9 mouse cellular contexts compared by ENCODE assay signal in the genomic region with DNA sequence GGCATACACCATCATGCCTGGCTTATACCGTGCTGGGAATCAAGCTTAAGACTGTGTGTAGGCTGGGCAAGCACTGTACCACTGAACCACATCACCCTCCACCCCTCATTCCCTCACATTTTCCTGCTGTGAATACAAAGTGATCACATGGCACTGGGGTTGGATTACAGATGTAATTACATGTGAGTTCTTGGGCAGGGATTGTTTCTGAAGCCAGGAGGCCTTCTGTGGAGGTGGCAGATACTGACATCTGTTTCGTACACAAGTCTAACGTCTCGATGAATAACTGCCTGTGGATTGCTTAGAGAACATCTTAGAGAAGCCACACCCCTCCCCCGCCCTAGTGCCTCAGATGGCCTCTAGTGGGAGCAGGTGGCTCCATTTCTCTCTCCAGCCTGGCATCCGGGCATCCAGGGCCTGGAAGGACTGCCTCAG.
DNase-seq lines count a peak whose midpoint lies in the region; ATAC-seq and TF ChIP-seq lines count a peak whose summit lies in the region.
"Had no signal": no experiment of that assay in that cellular context is flagged by ENCODE, and none has a peak within 500 bp of the region (broad histone marks: within the 10 kb centered on the region; RNA-seq: fewer than 3 reads in every experiment).

No protein-coding gene starts in this region.

- H3K27ac ChIP-seq in heart, embryonic 12.5 days (ENCODE audit: poor library complexity, severe bottlenecking): no peak overlapping the region
- H3K27ac ChIP-seq in heart, embryonic 11.5 days (ENCODE audit: low read depth, low read length): no peak overlapping the region
- 0 out of 2 replicates have a peak overlapping the region, but pooled peaks have one; percentile 6 for H3K27ac ChIP-seq in forebrain, embryonic 13.5 days
- H3K27ac ChIP-seq in kidney, postnatal 0 days: no peak overlapping the region
- no peak overlapping the region for H3K27ac ChIP-seq in neural tube, embryonic 12.5 days
- H3K27ac ChIP-seq: heart, embryonic 15.5 days had no signal

- no peaks in the 10 kb centered on the region for H3K9me3 ChIP-seq in heart, embryonic 12.5 days (replicated peaks)
- H3K9me3 ChIP-seq in heart, embryonic 11.5 days (replicated peaks; ENCODE audit: control insufficient read depth, low read length): no peaks in the 10 kb centered on the region
- H3K9me3 ChIP-seq in forebrain, embryonic 13.5 days (replicated peaks): no peaks in the 10 kb centered on the region
- H3K9me3 ChIP-seq in kidney, postnatal 0 days (replicated peaks; ENCODE audit: low read length): no peaks in the 10 kb centered on the region
- no peaks in the 10 kb centered on the region for H3K9me3 ChIP-seq in neural tube, embryonic 12.5 days
- H3K9me3 ChIP-seq: heart, embryonic 15.5 days had no signal

- H3K4me3 ChIP-seq in heart, embryonic 12.5 days: no peak overlapping the region
- H3K4me3 ChIP-seq in heart, embryonic 11.5 days (ENCODE audit: low read depth, low read length): no peak overlapping the region
- no peak overlapping the region for H3K4me3 ChIP-seq in forebrain, embryonic 13.5 days
- H3K4me3 ChIP-seq in kidney, postnatal 0 days (replicated peaks; ENCODE audit: low read depth, low read length): no peak overlapping the region
- H3K4me3 ChIP-seq in neural tube, embryonic 12.5 days: no peak overlapping the region
- H3K4me3 ChIP-seq: heart, embryonic 15.5 days had no signal

- peak; percentile 63 for TF ChIP-seq CTCF in kidney, postnatal 0 days (IDR thresholded peaks at IDR 0.05; ENCODE audit: low read depth)

- DNase-seq in urinary bladder, postnatal 36 days (ENCODE audit: low spot score in 2 of 2): peak; percentile 26 to 56
- no peak for DNase-seq in urinary bladder, adult 18-20 months (ENCODE audit: low spot score in 2 of 2)
- DNase-seq in kidney, postnatal 0 days (ENCODE audit: low spot score): peak; percentile 63
- no peak for DNase-seq in spleen, adult 12 weeks (ENCODE audit: low spot score)

- no peaks in the 10 kb centered on the region for H3K27me3 ChIP-seq in heart, embryonic 12.5 days (replicated peaks)
- H3K27me3 ChIP-seq in heart, embryonic 11.5 days (ENCODE audit: control insufficient read depth, insufficient read depth, low read length): no peaks in the 10 kb centered on the region
- no peaks in the 10 kb centered on the region for H3K27me3 ChIP-seq in forebrain, embryonic 13.5 days
- no peaks in the 10 kb centered on the region for H3K27me3 ChIP-seq in kidney, postnatal 0 days (ENCODE audit: insufficient read depth, low read length)
- H3K27me3 ChIP-seq in neural tube, embryonic 12.5 days (replicated peaks): no peaks in the 10 kb centered on the region
- H3K27me3 ChIP-seq: heart, embryonic 15.5 days had no signal

- peaks cover 90% of the 10 kb centered on the region for H3K4me1 ChIP-seq in heart, embryonic 12.5 days (replicated peaks)
- H3K4me1 ChIP-seq in heart, embryonic 11.5 days (ENCODE audit: control insufficient read depth, insufficient read depth, low read length): peaks cover 45% of the 10 kb centered on the region
- H3K4me1 ChIP-seq in forebrain, embryonic 13.5 days: peaks cover 14% of the 10 kb centered on the region
- 0 out of 2 replicates have a peak, but pooled peaks cover 5% of the 10 kb centered on the region for H3K4me1 ChIP-seq in kidney, postnatal 0 days (replicated peaks; ENCODE audit: insufficient read depth, low read length)
- H3K4me1 ChIP-seq in neural tube, embryonic 12.5 days: peaks cover 18% of the 10 kb centered on the region

- 0 out of 2 replicates have a peak overlapping the region, but pooled peaks have one; percentile 32 for H3K9ac ChIP-seq in heart, embryonic 12.5 days
- no peak overlapping the region for H3K9ac ChIP-seq in heart, embryonic 11.5 days (ENCODE audit: low read depth, low read length)
- H3K9ac ChIP-seq in forebrain, embryonic 13.5 days: no peak overlapping the region
- no peak overlapping the region for H3K9ac ChIP-seq in kidney, postnatal 0 days (ENCODE audit: low read depth, low read length)
- H3K9ac ChIP-seq in neural tube, embryonic 12.5 days: no peak overlapping the region
- H3K9ac ChIP-seq: heart, embryonic 15.5 days had no signal

- H3K4me2 ChIP-seq in heart, embryonic 12.5 days: no peak overlapping the region
- H3K4me2 ChIP-seq in heart, embryonic 11.5 days: no peak overlapping the region
- no peak overlapping the region for H3K4me2 ChIP-seq in forebrain, embryonic 13.5 days
- no peak overlapping the region for H3K4me2 ChIP-seq in kidney, postnatal 0 days (ENCODE audit: low read length)
- no peak overlapping the region for H3K4me2 ChIP-seq in neural tube, embryonic 12.5 days (replicated peaks)
- H3K4me2 ChIP-seq: heart, embryonic 15.5 days had no signal

- 70% methylated on average over 6 of the region's 6 CpGs for WGBS in heart, embryonic 12.5 days
- 74% methylated on average over 6 of the region's 6 CpGs for whole genome bisulfite sequencing in heart, embryonic 11.5 days (ENCODE audit: insufficient replicate concordance)
- WGBS in forebrain, embryonic 13.5 days: 44% methylated on average over 6 of the region's 6 CpGs
- WGBS in kidney, postnatal 0 days: 37% methylated on average over 6 of the region's 6 CpGs
- WGBS in neural tube, embryonic 12.5 days: 44% methylated on average over 6 of the region's 6 CpGs

- ATAC-seq in heart, embryonic 12.5 days (ENCODE audit: insufficient number of reproducible peaks, low FRiP score): no peak
- ATAC-seq in heart, embryonic 11.5 days (replicated peaks; ENCODE audit: insufficient number of reproducible peaks, low FRiP score, low TSS enrichment): no peak
- ATAC-seq in forebrain, embryonic 13.5 days: peak; percentile 48; the same call in 1 of the 2 replicates
- peak; percentile 48; the same call in 1 of the 2 replicates for ATAC-seq in kidney, postnatal 0 days (replicated peaks; ENCODE audit: low FRiP score, low read depth)
- ATAC-seq in neural tube, embryonic 12.5 days (ENCODE audit: low FRiP score, low read depth): peak; percentile 63; the same call in 1 of the 2 replicates

- peaks cover 23% of the 10 kb centered on the region for H3K36me3 ChIP-seq in heart, embryonic 12.5 days
- H3K36me3 ChIP-seq in heart, embryonic 11.5 days (ENCODE audit: control insufficient read depth, insufficient read depth, low read length): no peaks in the 10 kb centered on the region
- no peaks in the 10 kb centered on the region for H3K36me3 ChIP-seq in forebrain, embryonic 13.5 days (ENCODE audit: poor library complexity, severe bottlenecking)
- no peaks in the 10 kb centered on the region for H3K36me3 ChIP-seq in kidney, postnatal 0 days (ENCODE audit: insufficient read depth, low read length)
- H3K36me3 ChIP-seq in neural tube, embryonic 12.5 days: no peaks in the 10 kb centered on the region
- H3K36me3 ChIP-seq: heart, embryonic 15.5 days had no signal

Comparison
In these comparisons a context has a peak if more than half of its experiments do, and no peak if none do; other contexts are left out.
1. DNase-seq: peak in urinary bladder, postnatal 36 days (2 of 2) and kidney, postnatal 0 days (single experiment); none in urinary bladder, adult 18-20 months (0 of 2) and spleen, adult 12 weeks (single experiment).
2. ATAC-seq: peak in forebrain, embryonic 13.5 days (single experiment), kidney, postnatal 0 days (single experiment) and neural tube, embryonic 12.5 days (single experiment); none in heart, embryonic 12.5 days (single experiment) and heart, embryonic 11.5 days (single experiment).